Mouse (Mus musculus): ENCODE measurements around the gene Ramac. TPM values are rescaled to one million over a fixed set of nuclear protein-coding genes. Genes with fewer than 3 reads are reported as not detected.
A peak's percentile ranks its signal among the peaks of the same experiment; 100 is the strongest.

Gene Ramac
- polyA plus RNA-seq, 1 experiment from 2014 or later: 106 TPM

DNA sequence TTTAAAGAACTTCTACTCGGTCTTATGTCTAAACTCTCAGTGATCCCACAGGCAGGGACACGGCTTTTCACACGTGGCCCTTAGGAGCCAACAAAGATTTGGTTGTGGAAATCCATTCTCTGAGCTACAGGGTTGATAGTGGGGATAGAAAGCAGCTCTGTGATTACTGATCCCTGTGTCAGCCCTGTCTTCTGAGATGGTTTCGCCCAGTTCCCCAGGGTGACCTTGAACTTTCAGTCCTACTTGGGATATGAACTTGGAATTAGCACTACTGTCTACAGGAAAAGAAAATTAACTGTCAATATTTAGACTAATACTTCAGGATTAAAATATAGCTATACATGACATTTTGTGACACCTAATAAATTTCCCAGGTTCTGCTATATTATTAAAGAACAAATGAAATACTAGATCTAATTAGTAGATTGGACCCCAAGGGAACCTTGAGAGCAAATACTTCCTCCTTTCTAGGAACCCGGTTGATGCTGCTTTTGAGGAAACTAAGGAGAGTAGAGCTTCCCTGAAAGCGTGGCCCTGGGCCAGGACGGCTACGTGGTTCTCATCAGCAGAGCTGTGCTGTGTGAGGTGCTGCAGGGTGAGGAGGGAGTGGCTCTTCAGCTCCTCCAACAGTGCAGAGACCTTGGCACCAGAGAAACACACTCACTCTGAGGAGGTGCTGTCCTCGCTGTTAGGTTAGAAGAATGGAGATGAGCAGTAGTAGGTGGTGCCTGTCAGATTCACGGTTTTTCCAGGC lies 10.2 kb downstream of the Ramac start:
- 0 out of 2 replicates have a peak, but pooled peaks cover 2% of the 10 kb centered on the region for H3K9me3 ChIP-seq (replicated peaks; ENCODE audit: control insufficient read depth, low read length)
- WGBS: 52% methylated on average over 10 of the region's 10 CpGs
- H3K27me3 ChIP-seq (ENCODE audit: control insufficient read depth, insufficient read depth, low read length): no peaks in the 10 kb centered on the region
- H3K4me1 ChIP-seq (ENCODE audit: control insufficient read depth, insufficient read depth, low read length): peaks cover 8% of the 10 kb centered on the region; the same call in 1 of the 2 replicates
- no peak overlapping the region for H3K4me2 ChIP-seq (ENCODE audit: low read depth, low read length)
- H3K36me3 ChIP-seq (ENCODE audit: control insufficient read depth, insufficient read depth): no peaks in the 10 kb centered on the region
- no peak overlapping the region for H3K27ac ChIP-seq (ENCODE audit: low read length)
- H3K9ac ChIP-seq (ENCODE audit: low read length): no peak overlapping the region
- H3K4me3 ChIP-seq (ENCODE audit: low read length): no peak overlapping the region
- peak; percentile 84; the same call in 1 of the 2 replicates for ATAC-seq (replicated peaks; ENCODE audit: extremely low read depth, insufficient read depth, low FRiP score)

GRCm38 (mm10) chr7:81775325-81775724 lies 12.6 kb downstream of the Ramac start:
- 72% methylated on average over 5 of the region's 5 CpGs for WGBS
- ATAC-seq (replicated peaks; ENCODE audit: extremely low read depth, insufficient read depth, low FRiP score): no peak

DNA sequence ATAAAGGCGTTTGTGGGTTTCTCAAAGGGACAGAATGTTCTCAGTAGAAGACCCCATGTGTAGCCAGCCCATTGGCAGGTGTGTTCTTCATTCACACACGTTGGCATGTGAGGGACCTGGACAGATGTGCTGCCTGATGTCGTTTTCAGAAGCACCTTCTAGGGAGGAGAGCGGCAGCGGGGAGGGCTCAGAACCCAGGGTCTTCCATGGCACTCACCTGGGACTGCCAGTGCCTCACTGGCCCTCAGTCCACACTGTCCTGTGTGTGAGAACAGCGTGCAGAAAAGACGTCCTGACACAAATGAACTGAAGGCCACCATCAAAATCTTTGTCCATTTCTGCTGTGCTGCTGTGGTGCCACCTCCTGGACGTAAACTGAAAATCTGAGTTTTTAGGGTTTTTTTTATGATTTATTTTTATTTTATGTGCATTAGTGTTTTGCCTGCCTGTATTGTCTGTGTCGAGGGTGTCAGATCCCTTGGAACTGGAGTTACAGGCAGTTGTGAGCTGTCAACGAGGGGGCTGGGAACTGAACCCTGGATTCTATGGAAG lies 15.0 kb downstream of the Ramac start:
- Histone ChIP-seq H3K27me3 (ENCODE audit: control insufficient read depth, insufficient read depth, low read length) (no peaks in the 10 kb centered on the region), H3K36me3 (ENCODE audit: control insufficient read depth, insufficient read depth) (peaks cover 20% of the 10 kb centered on the region), H3K9me3 (replicated peaks; ENCODE audit: control insufficient read depth, low read length) (peaks cover 8% of the 10 kb centered on the region), H3K4me3 (ENCODE audit: low read length) (no peak overlapping the region), H3K4me2 (ENCODE audit: low read depth, low read length) (no peak overlapping the region), H3K4me1 (ENCODE audit: control insufficient read depth, insufficient read depth, low read length) (peaks cover 6% of the 10 kb centered on the region; the same call in 1 of the 2 replicates), H3K9ac (ENCODE audit: low read length) (no peak overlapping the region), H3K27ac (ENCODE audit: low read length) (no peak overlapping the region)
- no peak for ATAC-seq (replicated peaks; ENCODE audit: extremely low read depth, insufficient read depth, low FRiP score)
- WGBS: 67% methylated on average over 10 of the region's 10 CpGs

More at GRCm38 (mm10) chr7:81775325-81775724, 12.6 kb downstream of the Ramac start:
- no peaks in the 10 kb centered on the region for H3K27me3 ChIP-seq (ENCODE audit: control insufficient read depth, insufficient read depth, low read length)
- H3K36me3 ChIP-seq (ENCODE audit: control insufficient read depth, insufficient read depth): peaks cover 4% of the 10 kb centered on the region
- no peak overlapping the region for H3K9ac ChIP-seq (ENCODE audit: low read length)
- H3K27ac ChIP-seq (ENCODE audit: low read length): no peak overlapping the region
- H3K4me3 ChIP-seq (ENCODE audit: low read length): no peak overlapping the region
- no peak overlapping the region for H3K4me2 ChIP-seq (ENCODE audit: low read depth, low read length)
- H3K4me1 ChIP-seq (ENCODE audit: control insufficient read depth, insufficient read depth, low read length): peaks cover 8% of the 10 kb centered on the region; the same call in 1 of the 2 replicates
- peaks cover 4% of the 10 kb centered on the region for H3K9me3 ChIP-seq (replicated peaks; ENCODE audit: control insufficient read depth, low read length)

GRCm38 (mm10) chr7:81788536-81788935 lies 25.8 kb downstream of the Ramac start:
- Histone ChIP-seq H3K4me1 (ENCODE audit: control insufficient read depth, insufficient read depth, low read length) (peaks cover 8% of the 10 kb centered on the region), H3K4me2 (ENCODE audit: low read depth, low read length) (peak overlapping the region; percentile 63), H3K4me3 (ENCODE audit: low read length) (peak overlapping the region; percentile 72), H3K9me3 (replicated peaks; ENCODE audit: control insufficient read depth, low read length) (no peaks in the 10 kb centered on the region), H3K27me3 (ENCODE audit: control insufficient read depth, insufficient read depth, low read length) (no peaks in the 10 kb centered on the region), H3K36me3 (ENCODE audit: control insufficient read depth, insufficient read depth) (peaks cover 16% of the 10 kb centered on the region), H3K9ac (ENCODE audit: low read length) (peak overlapping the region; percentile 84), H3K27ac (ENCODE audit: low read length) (peak overlapping the region; percentile 97)
- peak; percentile 19; the same call in 1 of the 2 replicates for ATAC-seq (replicated peaks; ENCODE audit: extremely low read depth, insufficient read depth, low FRiP score)
- 3% methylated on average over 5 of the region's 5 CpGs for WGBS

DNA sequence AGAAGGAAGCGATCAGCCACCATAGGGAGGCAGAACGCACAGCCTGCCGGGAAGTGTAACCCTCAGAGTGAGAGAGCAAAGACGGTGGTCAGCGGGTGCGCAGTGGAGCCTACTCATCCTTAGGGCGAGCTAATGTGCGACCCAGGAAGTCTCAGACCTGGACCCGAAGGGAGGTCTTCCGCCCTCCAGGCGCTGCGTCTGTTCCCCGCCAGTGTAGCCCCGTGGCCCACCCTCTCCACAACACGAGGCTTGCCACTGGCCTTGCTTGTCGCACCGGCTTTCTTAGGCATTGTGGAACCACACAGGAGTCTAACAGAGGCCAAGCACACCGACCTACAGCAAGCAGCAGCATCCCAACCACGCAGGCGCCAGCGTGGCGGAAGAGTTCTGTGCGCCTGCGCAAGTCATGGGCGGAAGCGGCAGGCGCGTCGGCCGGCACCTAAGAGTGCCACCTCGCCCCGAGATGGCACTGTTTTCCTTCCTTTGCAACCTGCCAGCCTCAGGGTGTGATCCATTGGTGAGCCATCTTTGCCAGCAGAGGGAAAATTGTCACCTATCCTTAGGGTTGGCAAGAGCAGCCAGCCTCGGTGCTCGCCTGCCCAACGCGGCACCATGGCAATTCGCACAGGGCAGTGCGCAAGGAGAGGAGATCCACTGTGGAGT lies 26.5 kb downstream of the Ramac start, which contains the start of gene 3110040N11Rik:
TSS of gene 3110040N11Rik (minus strand) at position 384 of the 663 bp plus-strand sequence.
- peaks cover 19% of the 10 kb centered on the region for H3K36me3 ChIP-seq (ENCODE audit: control insufficient read depth, insufficient read depth)
- peak within 1 kb of the TSS; percentile 97 for H3K27ac ChIP-seq (ENCODE audit: low read length)
- peaks cover 8% of the 10 kb centered on the region for H3K4me1 ChIP-seq (ENCODE audit: control insufficient read depth, insufficient read depth, low read length)
- no peaks in the 10 kb centered on the region for H3K27me3 ChIP-seq (ENCODE audit: control insufficient read depth, insufficient read depth, low read length)
- H3K9me3 ChIP-seq (replicated peaks; ENCODE audit: control insufficient read depth, low read length): no peaks in the 10 kb centered on the region
- ATAC-seq (replicated peaks; ENCODE audit: extremely low read depth, insufficient read depth, low FRiP score): peak; percentile 92
- peak within 1 kb of the TSS; percentile 72 for H3K4me3 ChIP-seq (ENCODE audit: low read length)
- peak within 1 kb of the TSS; percentile 63 for H3K4me2 ChIP-seq (ENCODE audit: low read depth, low read length)
- under 1% methylated on average over 38 of the region's 38 CpGs for WGBS
- peak within 1 kb of the TSS; percentile 84 for H3K9ac ChIP-seq (ENCODE audit: low read length)

GRCm38 (mm10) chr7:81806067-81806466 lies 43.3 kb downstream of the Ramac start:
- Histone ChIP-seq H3K4me1 (ENCODE audit: control insufficient read depth, insufficient read depth, low read length) (no peaks in the 10 kb centered on the region), H3K36me3 (ENCODE audit: control insufficient read depth, insufficient read depth) (peaks cover 5% of the 10 kb centered on the region; the same call in 1 of the 2 replicates), H3K9me3 (replicated peaks; ENCODE audit: control insufficient read depth, low read length) (no peaks in the 10 kb centered on the region), H3K27me3 (ENCODE audit: control insufficient read depth, insufficient read depth, low read length) (no peaks in the 10 kb centered on the region), H3K4me3 (ENCODE audit: low read length) (no peak overlapping the region), H3K27ac (ENCODE audit: low read length) (no peak overlapping the region), H3K9ac (ENCODE audit: low read length) (no peak overlapping the region), H3K4me2 (ENCODE audit: low read depth, low read length) (no peak overlapping the region)
- ATAC-seq (replicated peaks; ENCODE audit: extremely low read depth, insufficient read depth, low FRiP score): no peak
- WGBS: 44% methylated on average over 5 of the region's 5 CpGs

Other genes starting within 250 kb of the Ramac start
- gene Fsd2, start 196.0 kb upstream of the Ramac start, polyA plus RNA-seq (2015; fragmentation: Nextera tagmentation; extraction: Ambion mirVana): 76.3 and 83.4 TPM in 2 replicates
- gene Whamm, start 191.7 kb upstream of the Ramac start, polyA plus RNA-seq (2015; fragmentation: Nextera tagmentation; extraction: Ambion mirVana): 3.9 and 4.2 TPM in 2 replicates
- gene Homer2, start 55.4 kb upstream of the Ramac start, polyA plus RNA-seq (2015; fragmentation: Nextera tagmentation; extraction: Ambion mirVana): 53.9 and 59.9 TPM in 2 replicates
- 35.6 and 42.4 TPM in 2 replicates for gene 3110040N11Rik, start 26.6 kb downstream of the Ramac start, polyA plus RNA-seq (2015; fragmentation: Nextera tagmentation; extraction: Ambion mirVana)
- 86.7 and 87.0 TPM in 2 replicates for gene Btbd1, start 66.5 kb downstream of the Ramac start, polyA plus RNA-seq (2015; fragmentation: Nextera tagmentation; extraction: Ambion mirVana)
- not detected in 2 replicates for gene Gm10160, start 92.9 kb downstream of the Ramac start, polyA plus RNA-seq (2015; fragmentation: Nextera tagmentation; extraction: Ambion mirVana)
- gene Tm6sf1, start 96.1 kb downstream of the Ramac start, polyA plus RNA-seq (2015; fragmentation: Nextera tagmentation; extraction: Ambion mirVana): 35.6 and 44.4 TPM in 2 replicates
- gene Hdgfl3, start 171.5 kb downstream of the Ramac start, polyA plus RNA-seq (2015; fragmentation: Nextera tagmentation; extraction: Ambion mirVana): 9.7 and 9.9 TPM in 2 replicates
- gene Bnc1, start 229.4 kb downstream of the Ramac start, polyA plus RNA-seq (2015; fragmentation: Nextera tagmentation; extraction: Ambion mirVana): 2.7 and 3.0 TPM in 2 replicates

Data from heart, embryonic 16.5 days (tissue).